Mouse (Mus musculus) brain, embryonic 14.5 days (tissue): ENCODE data around the gene Hist1h4h.

ENCODE experiments used
- CTCF ChIP-seq: fragments of 200-500 bp; IDR thresholded peaks from 2 replicates; pipeline ENCODE4 v1.5.1; 2012; ENCODE audit warnings: inconsistent platforms, mild to moderate bottlenecking, moderate library complexity, borderline replicate concordance; ENCODE audit not compliant: insufficient read depth, insufficient read length; ENCODE audit errors: extremely low read depth
- POLR2A ChIP-seq: fragments of 200-500 bp; IDR thresholded peaks from 2 replicates; pipeline ENCODE4 v1.6.1; 2012; ENCODE audit warnings: mild to moderate bottlenecking, inconsistent platforms, borderline replicate concordance; ENCODE audit not compliant: poor library complexity, insufficient read depth, insufficient read length, severe bottlenecking; ENCODE audit errors: extremely low read depth

DNA sequence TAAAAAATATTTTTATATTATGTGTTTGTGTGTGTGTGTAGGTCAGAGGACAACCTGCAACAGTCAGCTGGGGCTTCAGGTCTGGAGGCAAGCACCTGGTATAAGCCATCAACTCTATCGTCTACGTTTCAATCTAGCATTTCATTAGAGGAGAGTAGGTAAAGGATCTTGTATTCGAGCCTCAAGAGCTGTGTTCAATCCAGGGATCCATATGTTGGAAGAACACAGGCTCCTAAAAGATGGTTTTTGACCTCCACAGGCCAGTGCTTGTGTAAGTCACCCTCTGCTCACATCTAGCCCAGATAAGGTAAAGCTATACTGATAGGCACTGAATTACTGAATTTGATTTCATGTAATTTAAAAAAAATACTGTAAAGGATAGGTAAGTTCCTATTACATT lies 26.1 kb downstream of the Hist1h4h start:
- TF ChIP-seq POLR2A (no peak), CTCF (no peak)
